Mouse (Mus musculus) spleen, adult 2 months (tissue): ENCODE measurements around the gene Saxo1.

Source experiments
- CTCF ChIP-seq: fragments of 200-500 bp; IDR thresholded peaks from 2 replicates; pipeline ENCODE4 v1.5.1; 2011; ENCODE audit warnings: mild to moderate bottlenecking, inconsistent platforms; ENCODE audit not compliant: insufficient read depth, insufficient read length, insufficient replicate concordance; ENCODE audit errors: extremely low read depth
- POLR2A ChIP-seq: fragments of 200-500 bp; IDR thresholded peaks from 2 replicates; pipeline ENCODE4 v1.6.1; 2011; ENCODE audit warnings: low read depth, low read length, inconsistent platforms

GRCm38 (mm10) chr4:86499561-86499960 is 58.6 kb downstream of the Saxo1 start:
- TF ChIP-seq CTCF, result no peak
- no peak for TF ChIP-seq POLR2A
